Mouse (Mus musculus): ENCODE measurements around the gene Strn4. TPM values are rescaled to one million over a fixed set of nuclear protein-coding genes. Genes with fewer than 3 reads are reported as not detected.

The Strn4 gene
- total and polyA plus RNA-seq, 2 experiments from 2014 or later: 61.1 to 128 TPM

DNA sequence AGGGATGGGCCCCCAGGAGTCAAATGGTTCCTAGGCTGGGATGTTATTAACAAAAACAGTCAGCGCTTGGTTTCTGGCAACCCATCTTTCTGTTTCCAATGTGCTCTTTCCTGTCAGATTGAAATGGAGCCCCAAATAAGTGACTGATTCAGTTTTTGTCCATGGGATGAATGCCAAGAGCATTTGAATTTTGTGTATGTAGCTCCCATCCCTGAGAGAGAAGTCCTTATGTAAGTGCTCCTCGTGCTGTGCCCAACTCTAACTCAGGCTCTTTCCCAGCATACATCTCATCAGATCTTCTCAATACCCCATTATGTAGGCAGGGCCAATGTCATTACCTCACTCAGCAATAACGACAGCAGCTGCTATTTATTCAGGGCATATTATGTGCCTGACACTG is 2.0 kb downstream of the Strn4 start:
- Histone ChIP-seq H3K4me1 (ENCODE audit: control insufficient read depth, insufficient read depth) (peaks cover 56% of the 10 kb centered on the region), H3K27me3 (ENCODE audit: control insufficient read depth, insufficient read depth, low read length) (no peaks in the 10 kb centered on the region), H3K4me3 (ENCODE audit: low read depth, low read length) (peak overlapping the region; percentile 95), H3K4me2 (ENCODE audit: low read depth, low read length) (peak overlapping the region; percentile 95), H3K9me3 (replicated peaks; ENCODE audit: control insufficient read depth, low read length) (no peaks in the 10 kb centered on the region), H3K9ac (replicated peaks; ENCODE audit: low read depth, low read length) (peak overlapping the region; percentile 97), H3K27ac (ENCODE audit: low read depth) (no peak overlapping the region), H3K36me3 (replicated peaks; ENCODE audit: control insufficient read depth, insufficient read depth, low read length) (peaks cover 18% of the 10 kb centered on the region)
- ATAC-seq (ENCODE audit: insufficient read depth, low read depth): no peak
- DNase-seq (ENCODE audit: low spot score): no peak
- no peak for TF ChIP-seq CTCF (IDR thresholded peaks at IDR 0.05; ENCODE audit: low read depth)
- TF ChIP-seq EP300 (IDR thresholded peaks at IDR 0.05; ENCODE audit: low read depth): no peak
- WGBS: 52% methylated on average over 3 of the region's 3 CpGs

DNA sequence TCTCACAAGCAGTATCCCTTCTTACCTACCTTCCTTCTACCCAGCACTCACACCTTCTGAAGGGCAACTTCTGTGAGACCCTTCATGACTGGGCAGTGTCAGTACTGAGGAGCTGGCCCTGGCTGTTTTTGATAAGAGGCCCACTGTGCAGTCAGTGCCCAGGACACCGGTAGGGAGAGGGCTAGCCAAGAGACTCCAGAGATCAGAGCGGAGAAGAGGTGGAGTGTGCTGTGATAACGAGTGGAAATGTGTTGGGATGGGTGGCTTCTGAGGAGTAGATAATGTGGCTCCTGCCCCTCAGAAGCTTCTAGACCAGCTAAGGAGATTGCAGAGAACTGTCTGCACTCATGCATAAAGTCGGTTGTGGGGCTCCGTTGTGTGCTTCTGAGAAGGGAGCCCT is 4.1 kb downstream of the Strn4 start:
- Histone ChIP-seq H3K9me3 (replicated peaks; ENCODE audit: control insufficient read depth, low read length) (no peaks in the 10 kb centered on the region), H3K36me3 (replicated peaks; ENCODE audit: control insufficient read depth, insufficient read depth, low read length) (peaks cover 17% of the 10 kb centered on the region), H3K4me3 (ENCODE audit: low read depth, low read length) (no peak overlapping the region), H3K27me3 (ENCODE audit: control insufficient read depth, insufficient read depth, low read length) (no peaks in the 10 kb centered on the region), H3K9ac (replicated peaks; ENCODE audit: low read depth, low read length) (no peak overlapping the region), H3K27ac (ENCODE audit: low read depth) (no peak overlapping the region), H3K4me1 (ENCODE audit: control insufficient read depth, insufficient read depth) (peaks cover 70% of the 10 kb centered on the region), H3K4me2 (ENCODE audit: low read depth, low read length) (no peak overlapping the region)
- WGBS: 35% methylated on average over 5 of the region's 5 CpGs
- ATAC-seq (ENCODE audit: insufficient read depth, low read depth) (no peak), DNase-seq (ENCODE audit: low spot score) (no peak)
- TF ChIP-seq EP300 (IDR thresholded peaks at IDR 0.05; ENCODE audit: low read depth): no peak
- no peak for TF ChIP-seq CTCF (IDR thresholded peaks at IDR 0.05; ENCODE audit: low read depth)

DNA sequence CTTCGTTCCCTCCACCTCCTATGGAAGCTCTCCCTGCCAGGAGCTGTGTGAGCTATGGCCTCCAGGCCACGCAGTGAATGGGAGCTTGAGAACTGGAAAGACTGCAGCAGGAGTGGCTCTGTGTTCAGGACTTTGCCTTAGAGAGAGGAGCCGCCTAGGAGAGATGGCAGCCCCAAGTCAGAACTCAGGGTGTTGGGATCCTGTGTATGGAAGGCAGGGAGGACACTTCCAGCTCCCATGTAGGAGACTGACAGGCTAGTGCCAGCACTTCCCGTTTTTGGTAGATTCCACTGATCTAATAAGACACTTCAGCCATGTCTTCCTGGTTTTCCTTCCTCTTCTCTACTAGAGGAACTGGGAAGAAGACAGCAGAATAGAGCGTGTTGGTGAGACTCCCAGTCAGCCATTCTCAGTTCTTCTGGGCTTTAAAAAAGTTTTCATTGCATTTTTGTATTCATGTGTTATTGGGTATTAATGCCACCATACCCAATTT is 4.6 kb downstream of the Strn4 start:
- H3K4me3 ChIP-seq (ENCODE audit: low read depth, low read length): no peak overlapping the region
- no peaks in the 10 kb centered on the region for H3K27me3 ChIP-seq (ENCODE audit: control insufficient read depth, insufficient read depth, low read length)
- ATAC-seq (ENCODE audit: insufficient read depth, low read depth) (no peak), DNase-seq (ENCODE audit: low spot score) (no peak)
- TF ChIP-seq EP300 (IDR thresholded peaks at IDR 0.05; ENCODE audit: low read depth) (no peak), CTCF (IDR thresholded peaks at IDR 0.05; ENCODE audit: low read depth) (no peak)
- no peak overlapping the region for H3K9ac ChIP-seq (replicated peaks; ENCODE audit: low read depth, low read length)
- peaks cover 22% of the 10 kb centered on the region for H3K36me3 ChIP-seq (replicated peaks; ENCODE audit: control insufficient read depth, insufficient read depth, low read length)
- no peak overlapping the region for H3K27ac ChIP-seq (ENCODE audit: low read depth)
- H3K9me3 ChIP-seq (replicated peaks; ENCODE audit: control insufficient read depth, low read length): no peaks in the 10 kb centered on the region
- 51% methylated on average over 5 of the region's 5 CpGs for WGBS
- peaks cover 70% of the 10 kb centered on the region for H3K4me1 ChIP-seq (ENCODE audit: control insufficient read depth, insufficient read depth)
- H3K4me2 ChIP-seq (ENCODE audit: low read depth, low read length): no peak overlapping the region

DNA sequence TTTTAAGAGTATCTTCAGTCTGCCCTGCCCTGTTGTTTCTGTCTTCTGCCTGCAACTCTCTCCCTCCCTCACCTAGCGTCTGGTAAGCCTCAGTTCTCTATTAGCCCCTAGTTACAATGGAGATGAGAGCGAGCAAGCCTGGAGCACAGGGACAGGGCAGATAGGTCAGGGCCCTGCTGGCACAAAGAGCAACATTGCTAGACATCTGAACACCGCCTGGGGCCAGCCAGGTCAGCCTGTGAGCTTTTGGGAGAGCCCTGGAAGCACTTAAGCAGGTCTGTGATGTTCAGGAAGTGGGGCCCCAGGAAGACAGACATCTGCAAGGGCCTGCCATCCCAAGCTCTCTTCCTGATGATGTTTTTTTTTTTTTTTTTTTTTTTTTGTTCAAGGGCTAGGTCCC is 5.4 kb downstream of the Strn4 start:
- WGBS: 38% methylated on average over 3 of the region's 3 CpGs
- Histone ChIP-seq H3K36me3 (replicated peaks; ENCODE audit: control insufficient read depth, insufficient read depth, low read length) (peaks cover 28% of the 10 kb centered on the region), H3K4me3 (ENCODE audit: low read depth, low read length) (no peak overlapping the region), H3K4me2 (ENCODE audit: low read depth, low read length) (no peak overlapping the region), H3K9me3 (replicated peaks; ENCODE audit: control insufficient read depth, low read length) (no peaks in the 10 kb centered on the region), H3K27ac (ENCODE audit: low read depth) (no peak overlapping the region), H3K9ac (replicated peaks; ENCODE audit: low read depth, low read length) (0 out of 2 replicates have a peak overlapping the region, but pooled peaks have one; percentile 1), H3K4me1 (ENCODE audit: control insufficient read depth, insufficient read depth) (peaks cover 66% of the 10 kb centered on the region), H3K27me3 (ENCODE audit: control insufficient read depth, insufficient read depth, low read length) (no peaks in the 10 kb centered on the region)
- ATAC-seq (ENCODE audit: insufficient read depth, low read depth): no peak
- TF ChIP-seq EP300 (IDR thresholded peaks at IDR 0.05; ENCODE audit: low read depth): no peak
- no peak for TF ChIP-seq CTCF (IDR thresholded peaks at IDR 0.05; ENCODE audit: low read depth)
- no peak for DNase-seq (ENCODE audit: low spot score)

DNA sequence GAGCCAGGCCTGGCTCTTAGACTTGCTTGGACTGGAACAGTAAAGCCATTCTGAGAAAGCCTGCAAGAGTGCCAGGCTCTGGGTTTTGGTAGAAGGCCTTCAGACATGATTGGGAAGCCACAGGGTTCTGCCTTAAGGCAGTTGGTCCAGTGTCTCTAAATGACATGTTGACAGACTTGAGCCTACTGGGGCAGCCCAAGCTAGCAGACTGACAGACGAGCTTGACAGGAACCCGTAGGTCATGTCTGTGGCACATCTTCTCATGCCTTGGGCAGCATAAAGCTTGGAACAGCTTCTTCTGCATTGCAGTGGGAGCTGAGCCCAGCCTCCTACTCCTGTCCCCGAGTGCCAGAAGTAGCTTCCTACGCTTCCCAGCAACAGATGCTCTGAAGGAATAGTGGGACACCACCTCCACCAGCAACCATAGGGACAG is 6.0 kb downstream of the Strn4 start:
- Histone ChIP-seq H3K27me3 (ENCODE audit: control insufficient read depth, insufficient read depth, low read length) (no peaks in the 10 kb centered on the region), H3K9ac (replicated peaks; ENCODE audit: low read depth, low read length) (no peak overlapping the region), H3K36me3 (replicated peaks; ENCODE audit: control insufficient read depth, insufficient read depth, low read length) (peaks cover 33% of the 10 kb centered on the region), H3K4me1 (ENCODE audit: control insufficient read depth, insufficient read depth) (peaks cover 71% of the 10 kb centered on the region), H3K4me3 (ENCODE audit: low read depth, low read length) (no peak overlapping the region), H3K4me2 (ENCODE audit: low read depth, low read length) (no peak overlapping the region), H3K27ac (ENCODE audit: low read depth) (no peak overlapping the region), H3K9me3 (replicated peaks; ENCODE audit: control insufficient read depth, low read length) (no peaks in the 10 kb centered on the region)
- 54% methylated on average over 4 of the region's 4 CpGs for WGBS
- no peak for TF ChIP-seq EP300 (IDR thresholded peaks at IDR 0.05; ENCODE audit: low read depth)
- ATAC-seq (ENCODE audit: insufficient read depth, low read depth) (no peak), DNase-seq (ENCODE audit: low spot score) (no peak)

DNA sequence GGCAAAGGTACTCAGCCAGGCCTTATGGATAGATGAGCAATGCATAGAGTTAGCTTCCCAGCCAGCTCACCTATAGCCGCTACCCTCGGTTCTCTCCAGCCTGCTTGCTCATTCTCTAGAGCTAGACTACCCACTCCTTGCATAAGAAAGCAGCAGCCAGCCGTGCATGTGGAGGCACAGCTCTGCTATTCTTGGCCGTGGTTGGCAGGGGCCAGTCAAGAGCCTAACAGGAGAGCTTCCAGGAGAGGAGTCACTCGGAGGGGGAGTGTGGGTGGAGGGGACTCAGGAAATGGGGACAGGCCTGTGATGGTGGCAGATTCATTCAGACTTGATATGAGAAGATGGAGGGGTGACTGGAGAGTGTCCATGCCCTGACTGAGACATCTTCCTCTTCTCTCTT is 8.0 kb downstream of the Strn4 start:
- WGBS: 21% methylated on average over 5 of the region's 5 CpGs
- DNase-seq (ENCODE audit: low spot score): no peak
- H3K9ac ChIP-seq (replicated peaks; ENCODE audit: low read depth, low read length): no peak overlapping the region
- H3K4me1 ChIP-seq (ENCODE audit: control insufficient read depth, insufficient read depth): peaks cover 54% of the 10 kb centered on the region
- TF ChIP-seq EP300 (IDR thresholded peaks at IDR 0.05; ENCODE audit: low read depth): no peak
- H3K9me3 ChIP-seq (replicated peaks; ENCODE audit: control insufficient read depth, low read length): no peaks in the 10 kb centered on the region
- no peak overlapping the region for H3K4me3 ChIP-seq (ENCODE audit: low read depth, low read length)
- ATAC-seq (ENCODE audit: insufficient read depth, low read depth): peak; percentile 65
- no peak overlapping the region for H3K4me2 ChIP-seq (ENCODE audit: low read depth, low read length)
- peaks cover 50% of the 10 kb centered on the region for H3K36me3 ChIP-seq (replicated peaks; ENCODE audit: control insufficient read depth, insufficient read depth, low read length)
- no peaks in the 10 kb centered on the region for H3K27me3 ChIP-seq (ENCODE audit: control insufficient read depth, insufficient read depth, low read length)
- no peak overlapping the region for H3K27ac ChIP-seq (ENCODE audit: low read depth)
